Mouse (Mus musculus) midbrain, postnatal 0 days (tissue): Measurements from ENCODE around the gene Xirp1. TPM values are rescaled to one million over a fixed set of nuclear protein-coding genes. Genes with fewer than 3 reads are reported as not detected.
"Not testable (repeated sequence)": the region's sequence is repeated elsewhere in the genome, so short reads cannot be mapped to it uniquely, and the experiment has no call there.

Experiments used
- ATAC-seq: fragments of 200-750 bp; cut with Nextera tagmentation; 2 replicates; pipeline ENCODE4 v1.8.0; 2017; ENCODE audit warnings: moderate number of reproducible peaks, mild to moderate bottlenecking, moderate TSS enrichment, moderate library complexity; ENCODE audit not compliant: low FRiP score
- DNase-seq: peaks from one replicate; pipeline ENCODE4 v3.0.0-alpha.2; 2015; ENCODE audit warnings: low spot score
- H3K27ac ChIP-seq: fragments of 300-500 bp; sonication (generic); 2 replicates; pipeline ENCODE4 v1.5.1; 2014; ENCODE audit warnings: low read depth, mild to moderate bottlenecking, low read length, mixed read lengths
- H3K27me3 ChIP-seq: fragments of 300-500 bp; sonication (generic); 2 replicates; pipeline ENCODE4 v1.6.1; 2014; ENCODE audit warnings: low read length, control low read depth, mixed read lengths; ENCODE audit not compliant: insufficient read depth
- H3K36me3 ChIP-seq: fragments of 300-500 bp; sonication (generic); 2 replicates; pipeline ENCODE4 v1.6.1; 2014; ENCODE audit warnings: low read length, control low read depth, mixed read lengths; ENCODE audit not compliant: insufficient read depth
- H3K4me1 ChIP-seq: fragments of 300-500 bp; sonication (generic); 2 replicates; pipeline ENCODE4 v1.6.1; 2014; ENCODE audit warnings: mild to moderate bottlenecking, control low read depth, antibody characterized with exemption, low read length, mixed read lengths; ENCODE audit not compliant: insufficient read depth
- H3K4me2 ChIP-seq: fragments of 300-500 bp; sonication (generic); 2 replicates; pipeline ENCODE4 v1.6.1; 2014; ENCODE audit warnings: low read depth, mild to moderate bottlenecking, low read length, mixed read lengths; ENCODE audit not compliant: poor library complexity, severe bottlenecking
- H3K4me3 ChIP-seq: fragments of 300-500 bp; sonication (generic); 2 replicates; pipeline ENCODE4 v1.5.1; 2014; ENCODE audit warnings: low read depth, mild to moderate bottlenecking, low read length, moderate library complexity
- H3K9ac ChIP-seq: fragments of 300-500 bp; sonication (generic); replicated peaks from 2 replicates; pipeline ENCODE4 v1.6.1; 2014; ENCODE audit warnings: mild to moderate bottlenecking, low read length, moderate library complexity, mixed read lengths; ENCODE audit not compliant: poor library complexity, severe bottlenecking
- H3K9me3 ChIP-seq: fragments of 300-500 bp; sonication (generic); 2 replicates; pipeline ENCODE4 v1.6.1; 2016; ENCODE audit warnings: low read length, control low read depth
- CTCF ChIP-seq: IDR thresholded peaks from 2 replicates; pipeline ENCODE4 v1.5.1; 2016; ENCODE audit warnings: antibody characterized with exemption, mild to moderate bottlenecking
- WGBS: fragments of 180-500 bp; shearing (Covaris S2); extraction: QIAGEN DNeasy Blood & Tissue Kit; methylation state at CpG from one replicate; pipeline ENCODE4 v1.1.7; 2014; 5-methylcytosine and 5-hydroxymethylcytosine counted together
- polyA plus RNA-seq: library from polyadenylated mRNA; unstranded; fragments of >200 nt; fragmentation: Nextera tagmentation; extraction: Ambion mirVana; gene quantifications from 2 replicates; pipeline ENCODE4 v1.2.1, GENCODE M21; 2015
- total RNA-seq: library from RNA; depleted of rRNA; stranded (reverse); fragments of >200 nt; gene quantifications from 2 replicates; pipeline ENCODE4 v1.2.3, GENCODE M21; 2014

The Xirp1 gene
- total and polyA plus RNA-seq, 2 experiments from 2014 or later, result 0.05 TPM; not detected in 1

DNA sequence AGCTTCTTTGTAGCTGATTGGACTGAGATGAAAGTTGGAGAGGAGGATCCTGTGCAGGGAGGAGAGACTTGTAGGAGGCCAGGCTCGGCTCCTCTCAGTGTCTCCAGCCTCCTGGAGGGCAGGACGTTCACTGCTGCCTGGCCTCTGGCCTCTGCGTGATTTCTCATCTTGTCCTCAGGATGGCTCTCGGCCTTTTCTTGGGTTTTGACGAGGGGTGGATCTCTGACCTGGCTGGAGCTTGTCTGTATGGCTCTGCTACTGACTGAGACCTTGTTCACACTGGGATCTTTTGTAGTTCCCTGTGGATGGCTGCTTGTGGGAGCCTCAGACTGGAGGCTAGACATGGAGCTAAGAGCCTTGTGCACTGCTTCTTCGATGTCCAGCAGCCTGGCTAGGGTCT, 8.6 kb downstream of the Xirp1 start:
- H3K4me2 ChIP-seq, result no peak overlapping the region
- H3K27ac ChIP-seq, result no peak overlapping the region
- no peak overlapping the region for H3K9ac ChIP-seq
- ATAC-seq (no peak), DNase-seq (no peak)
- 67% methylated on average over 6 of the region's 6 CpGs for WGBS
- 0 out of 2 replicates have a peak, but pooled peaks cover 2% of the 10 kb centered on the region for H3K27me3 ChIP-seq
- H3K9me3 ChIP-seq, result no peaks in the 10 kb centered on the region
- no peak overlapping the region for H3K4me3 ChIP-seq
- H3K36me3 ChIP-seq, result no peaks in the 10 kb centered on the region
- no peaks in the 10 kb centered on the region for H3K4me1 ChIP-seq
- no peak for TF ChIP-seq CTCF

GRCm38 (mm10) chr9:120013251-120013820, 10.1 kb downstream of the Xirp1 start:
- no peak overlapping the region for H3K27ac ChIP-seq
- 79% methylated on average over 11 of the region's 11 CpGs for WGBS

GRCm38 (mm10) chr9:120012781-120013180, 10.6 kb downstream of the Xirp1 start:
- H3K9ac ChIP-seq, result no peak overlapping the region
- H3K4me2 ChIP-seq, result no peak overlapping the region
- ATAC-seq, result no peak
- no peak for DNase-seq
- H3K9me3 ChIP-seq, result no peaks in the 10 kb centered on the region
- no peaks in the 10 kb centered on the region for H3K4me1 ChIP-seq
- H3K27ac ChIP-seq, result no peak overlapping the region
- H3K36me3 ChIP-seq, result no peaks in the 10 kb centered on the region
- TF ChIP-seq CTCF, result no peak
- no peak overlapping the region for H3K4me3 ChIP-seq
- H3K27me3 ChIP-seq, result 0 out of 2 replicates have a peak, but pooled peaks cover 2% of the 10 kb centered on the region
- 94% methylated on average over 5 of the region's 5 CpGs for WGBS

More at GRCm38 (mm10) chr9:120013251-120013820, 10.1 kb downstream of the Xirp1 start:
- DNase-seq (no peak), ATAC-seq (no peak)
- Histone ChIP-seq H3K9me3 (no peaks in the 10 kb centered on the region), H3K9ac (no peak overlapping the region), H3K4me3 (no peak overlapping the region), H3K36me3 (no peaks in the 10 kb centered on the region), H3K4me1 (no peaks in the 10 kb centered on the region), H3K27me3 (0 out of 2 replicates have a peak, but pooled peaks cover 2% of the 10 kb centered on the region), H3K4me2 (no peak overlapping the region)
- TF ChIP-seq CTCF, result no peak

GRCm38 (mm10) chr9:120012161-120012560, 11.2 kb downstream of the Xirp1 start:
- not testable (repeated sequence) for H3K4me2 ChIP-seq, H3K4me1 ChIP-seq, DNase-seq, ATAC-seq, H3K4me3 ChIP-seq, H3K9ac ChIP-seq, H3K9me3 ChIP-seq, H3K36me3 ChIP-seq, H3K27me3 ChIP-seq
- 0 out of 2 replicates have a peak overlapping the region, but pooled peaks have one; percentile 92 for H3K27ac ChIP-seq
- 86% methylated on average over 6 of the region's 6 CpGs for WGBS

DNA sequence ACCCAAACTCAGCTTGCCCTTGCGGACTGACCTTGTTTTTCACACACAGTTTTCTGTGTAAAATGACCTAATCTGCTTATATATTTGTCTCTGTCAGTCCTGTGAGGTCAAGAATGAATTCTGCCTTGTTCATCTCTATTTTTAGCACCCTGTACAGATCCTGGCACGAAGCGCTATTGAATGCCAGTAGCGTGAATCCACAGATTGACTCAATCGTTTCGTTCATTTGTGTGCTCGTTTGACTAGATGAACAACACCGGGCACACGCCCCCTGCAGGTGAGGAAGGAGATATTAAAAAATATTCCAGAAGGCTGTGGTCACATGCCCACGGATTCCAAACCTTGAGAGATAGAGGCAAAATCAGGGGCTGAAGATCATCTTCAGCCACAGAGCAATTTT, 11.9 kb downstream of the Xirp1 start:
- H3K27me3 ChIP-seq, result 0 out of 2 replicates have a peak, but pooled peaks cover 2% of the 10 kb centered on the region
- peak; percentile 92 for TF ChIP-seq CTCF
- H3K27ac ChIP-seq, result peak overlapping the region; percentile 92
- WGBS, result 1% methylated on average over 10 of the region's 10 CpGs
- H3K9ac ChIP-seq, result peak overlapping the region; percentile 68
- H3K4me2 ChIP-seq, result peak overlapping the region; percentile 74
- no peaks in the 10 kb centered on the region for H3K36me3 ChIP-seq
- DNase-seq (peak; percentile 95), ATAC-seq (peak; percentile 81)
- no peaks in the 10 kb centered on the region for H3K9me3 ChIP-seq
- peak overlapping the region; percentile 43 for H3K4me3 ChIP-seq
- H3K4me1 ChIP-seq, result no peaks in the 10 kb centered on the region

GRCm38 (mm10) chr9:120010781-120011511, 12.5 kb downstream of the Xirp1 start:
- no peaks in the 10 kb centered on the region for H3K9me3 ChIP-seq
- H3K4me3 ChIP-seq, result peak overlapping the region; percentile 43
- H3K36me3 ChIP-seq, result no peaks in the 10 kb centered on the region
- DNase-seq (peak; percentile 98), ATAC-seq (peak; percentile 93)
- no peaks in the 10 kb centered on the region for H3K4me1 ChIP-seq
- 2% methylated on average over 58 of the region's 60 CpGs for WGBS
- 0 out of 2 replicates have a peak, but pooled peaks cover 2% of the 10 kb centered on the region for H3K27me3 ChIP-seq
- peak overlapping the region; percentile 68 for H3K9ac ChIP-seq
- peak overlapping the region; percentile 74 for H3K4me2 ChIP-seq
- no peak for TF ChIP-seq CTCF
- peak overlapping the region; percentile 92 for H3K27ac ChIP-seq
